Mouse (Mus musculus) kidney, postnatal 4 days (tissue): ENCODE measurements around the gene Yjefn3.
A peak's percentile ranks its signal among the peaks of the same experiment; 100 is the strongest.

Experiments
- DNase-seq, 2 experiments: peaks; one replicate each; pipeline ENCODE4 v3.0.0; 2021; ENCODE audit warnings: mixed read lengths in 2 of 2

The Yjefn3 gene

GRCm38 (mm10) chr8:69877992-69878391 lies 24.5 kb downstream of the Yjefn3 start:
- no peak for DNase-seq

- DNase-seq, result no peak
These were observed 25.1 kb downstream of the Yjefn3 start for GRCm38 (mm10) chr8:69877396-69877795.

GRCm38 (mm10) chr8:69876967-69877366 lies 25.5 kb downstream of the Yjefn3 start:
- DNase-seq, result no peak

- DNase-seq, result no peak
These were observed 26.4 kb downstream of the Yjefn3 start for GRCm38 (mm10) chr8:69876097-69876496.

- no peak for DNase-seq
These were observed 27.9 kb downstream of the Yjefn3 start for GRCm38 (mm10) chr8:69874654-69875053.

GRCm38 (mm10) chr8:69874155-69874554 lies 28.4 kb downstream of the Yjefn3 start:
- peak; percentile 83 to 85 for DNase-seq

GRCm38 (mm10) chr8:69870907-69871306 lies 31.6 kb downstream of the Yjefn3 start:
- no peak for DNase-seq

- no peak for DNase-seq
These were observed 32.3 kb downstream of the Yjefn3 start for GRCm38 (mm10) chr8:69870003-69870765.

GRCm38 (mm10) chr8:69867696-69868326 lies 34.7 kb downstream of the Yjefn3 start:
- DNase-seq, result no peak

- DNase-seq, result no peak
These were observed 38.3 kb downstream of the Yjefn3 start for GRCm38 (mm10) chr8:69864180-69864579.

GRCm38 (mm10) chr8:69863387-69864020 lies 39.0 kb downstream of the Yjefn3 start:
- DNase-seq, result no peak

GRCm38 (mm10) chr8:69861251-69861650 lies 41.3 kb downstream of the Yjefn3 start:
- DNase-seq, result no peak

GRCm38 (mm10) chr8:69860807-69861206 lies 41.7 kb downstream of the Yjefn3 start:
- peak in 1 of 2 experiments; percentile 25 for DNase-seq

GRCm38 (mm10) chr8:69853869-69854268 lies 48.6 kb downstream of the Yjefn3 start:
- no peak for DNase-seq

GRCm38 (mm10) chr8:69850926-69851506 lies 51.5 kb downstream of the Yjefn3 start:
- DNase-seq, result no peak

- peak in 1 of 2 experiments; percentile 19 for DNase-seq
These were observed 52.6 kb downstream of the Yjefn3 start for GRCm38 (mm10) chr8:69849899-69850298.

GRCm38 (mm10) chr8:69848951-69849350 lies 53.6 kb downstream of the Yjefn3 start:
- no peak for DNase-seq

- no peak for DNase-seq
These were observed 55.1 kb downstream of the Yjefn3 start for GRCm38 (mm10) chr8:69847167-69848065.
